Comparison of ENCODE assay signal across 36 mouse cellular contexts in genomic region chr5:27457686-27458085, GRCm38 (mm10). TPM values are rescaled to one million over a fixed set of nuclear protein-coding genes. Genes with fewer than 3 reads are reported as not detected.
"Had no signal": no experiment of that assay in that cellular context is flagged by ENCODE, and none has a peak within 500 bp of the region (broad histone marks: within the 10 kb centered on the region; RNA-seq: fewer than 3 reads in every experiment).

No protein-coding gene starts in this region.

- DNase-seq: gastrocnemius, postnatal 14 days; gastrocnemius, postnatal 36 days; heart, adult 18-20 months; heart, postnatal 10 days; heart, postnatal 36 days; kidney, adult 18-20 months; kidney, adult 8-10 months; kidney, postnatal 10 days; kidney, postnatal 25 days; kidney, postnatal 4 days; liver; liver, embryonic 13.5 days; liver, postnatal 0 days had no signal

- H3K4me3 ChIP-seq: heart, embryonic 10.5 days; heart, embryonic 12.5 days; hindbrain, embryonic 13.5 days; hindbrain, embryonic 15.5 days; intestine, embryonic 15.5 days; left cerebral cortex, adult 2 months; limb, embryonic 10.5 days; limb, embryonic 12.5 days; liver, embryonic 13.5 days; liver, embryonic 15.5 days had no signal

- H3K27ac ChIP-seq: heart, embryonic 10.5 days; hindbrain, embryonic 13.5 days; hindbrain, embryonic 15.5 days; intestine, embryonic 15.5 days; left cerebral cortex, adult 2 months; limb, embryonic 10.5 days; limb, embryonic 12.5 days; liver, embryonic 13.5 days; liver, embryonic 15.5 days had no signal

RNA-seq across cellular contexts. Expression of gene Speer4b, which starts 43.6 kb away (rescaled TPM):
- total RNA-seq: gastrocnemius, adult 18-20 months; gastrocnemius, adult 8-10 months; gastrocnemius, postnatal 14 days; gastrocnemius, postnatal 36 days; heart, adult 18-20 months; heart, adult 8-10 months; heart, postnatal 10 days; heart, postnatal 36 days; hematopoietic stem cell, adult 5-6 weeks; layer of hippocampus, adult 8-10 months; left cerebral cortex, adult 2 months; left cerebral cortex, postnatal 14 days; left cerebral cortex, postnatal 36 days had no signal
- polyA plus RNA-seq: heart, embryonic 10.5 days; heart, embryonic 12.5 days; heart, embryonic 14.5 days; heart, embryonic 16.5 days; inflammation-experienced regulatory T-cells, adult 6 months; intestine, embryonic 15.5 days; intestine, postnatal 0 days; kidney, embryonic 16.5 days; limb, embryonic 10.5 days; limb, embryonic 12.5 days; limb, embryonic 14.5 days; liver, embryonic 11.5 days; liver, embryonic 13.5 days; liver, embryonic 15.5 days; liver, postnatal 0 days had no signal
